Mouse (Mus musculus): ENCODE measurements around the gene Ugt1a8. TPM values are rescaled to one million over a fixed set of nuclear protein-coding genes. Genes with fewer than 3 reads are reported as not detected.
"Not testable (repeated sequence)": the region's sequence is repeated elsewhere in the genome, so short reads cannot be mapped to it uniquely, and the experiment has no call there.

Gene Ugt1a8
- polyA plus RNA-seq (2015; fragmentation: Nextera tagmentation; extraction: Ambion mirVana), result not detected in 2 replicates

DNA sequence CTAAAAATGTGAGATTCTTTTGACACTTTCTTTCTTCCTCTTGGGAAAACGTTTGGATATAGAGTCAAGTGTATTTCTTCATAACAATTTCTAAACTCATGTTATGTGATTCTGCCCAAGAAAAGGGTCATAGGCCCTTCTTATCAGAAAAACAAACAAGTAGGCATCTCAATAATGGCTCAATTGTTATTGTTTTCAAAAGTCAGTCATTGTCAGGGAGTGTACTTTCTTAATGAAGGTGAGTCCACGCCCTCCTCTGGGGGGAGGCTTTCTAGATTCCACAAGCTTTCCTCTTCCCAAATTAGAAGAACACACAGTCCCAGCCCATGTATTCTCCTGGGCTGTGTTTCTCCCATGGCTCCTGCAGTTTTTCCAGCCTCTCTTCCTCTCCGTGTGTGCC lies at the start of gene Ugt1a8:
Ugt1a8 (plus strand) TSS at position 301 of the 400 bp plus-strand sequence.
- Histone ChIP-seq H3K9ac (ENCODE audit: low read length) (no peak within 1 kb of the TSS), H3K4me2 (ENCODE audit: low read depth, low read length) (no peak within 1 kb of the TSS), H3K9me3 (ENCODE audit: control insufficient read depth, low read length) (no peaks in the 10 kb centered on the region), H3K4me1 (replicated peaks; ENCODE audit: control insufficient read depth, insufficient read depth, low read length) (no peaks in the 10 kb centered on the region), H3K27me3 (ENCODE audit: control insufficient read depth, insufficient read depth, low read depth, low read length) (no peaks in the 10 kb centered on the region), H3K4me3 (ENCODE audit: low read length) (no peak within 1 kb of the TSS), H3K27ac (ENCODE audit: low read length) (no peak within 1 kb of the TSS), H3K36me3 (ENCODE audit: control insufficient read depth, insufficient read depth, low read length) (no peaks in the 10 kb centered on the region)
- ATAC-seq (ENCODE audit: low read depth), result no peak
- WGBS, result 70% methylated on average over 3 of the region's 3 CpGs

DNA sequence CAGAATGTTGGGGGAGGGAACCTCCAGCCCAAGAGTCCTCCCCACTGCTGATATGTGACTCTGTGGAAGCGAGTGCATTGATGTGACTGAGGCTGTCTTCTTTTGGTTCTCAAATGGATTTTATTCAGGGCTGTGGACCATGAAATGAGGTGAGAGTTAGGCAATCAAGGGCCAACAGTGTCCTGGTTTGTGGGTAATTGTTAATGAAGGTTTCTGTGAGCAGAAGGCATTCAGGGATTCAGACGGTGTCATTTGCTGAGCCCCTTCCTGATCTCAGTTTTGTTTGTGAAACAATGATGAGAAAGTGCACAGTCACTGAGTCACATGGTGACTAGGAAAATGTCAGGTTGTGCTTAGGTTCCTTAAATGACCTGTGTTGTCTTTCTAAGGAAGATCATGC lies 44.6 kb upstream of the Ugt1a8 start:
- H3K27ac ChIP-seq (ENCODE audit: low read length); H3K4me2 ChIP-seq (ENCODE audit: low read depth, low read length); H3K36me3 ChIP-seq (ENCODE audit: control insufficient read depth, insufficient read depth, low read length); H3K4me1 ChIP-seq (replicated peaks; ENCODE audit: control insufficient read depth, insufficient read depth, low read length); ATAC-seq (ENCODE audit: low read depth); H3K9me3 ChIP-seq (ENCODE audit: control insufficient read depth, low read length); H3K9ac ChIP-seq (ENCODE audit: low read length); H3K4me3 ChIP-seq (ENCODE audit: low read length); H3K27me3 ChIP-seq (ENCODE audit: control insufficient read depth, insufficient read depth, low read depth, low read length): not testable (repeated sequence)
- WGBS, result 65% methylated on average over 1 of the region's 2 CpGs

DNA sequence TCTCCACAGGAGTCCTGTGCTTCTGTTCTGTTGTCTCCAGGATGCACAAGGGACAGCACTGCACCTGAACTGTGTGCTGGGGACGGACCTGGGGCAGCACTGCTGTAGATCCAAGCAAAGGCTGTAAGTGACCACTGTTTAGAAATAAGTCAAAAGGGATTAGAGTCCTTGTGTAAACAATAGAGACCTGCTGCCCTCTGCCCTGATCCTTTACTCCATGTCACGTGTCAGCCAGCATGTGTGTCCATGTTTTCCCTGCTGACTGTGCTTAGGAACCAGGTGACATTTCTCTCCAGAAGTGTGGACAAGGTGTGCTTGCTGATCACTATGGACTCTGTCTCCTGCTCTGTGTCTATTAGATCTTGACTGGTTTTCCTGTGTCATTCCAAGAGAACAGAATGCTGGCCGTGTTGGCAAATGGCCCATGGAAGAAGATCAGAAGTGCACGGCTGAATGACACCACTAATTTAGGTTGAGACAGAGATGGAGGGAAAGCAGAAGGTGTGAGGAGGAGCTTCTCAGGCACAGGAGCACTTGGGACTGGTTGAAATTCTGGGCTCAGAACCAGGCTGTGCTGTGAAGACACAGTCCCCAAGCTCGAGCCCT lies 42.7 kb upstream of the Ugt1a8 start:
- 39% methylated on average over 3 of the region's 5 CpGs for WGBS
- not testable (repeated sequence) for H3K27ac ChIP-seq (ENCODE audit: low read length)

DNA sequence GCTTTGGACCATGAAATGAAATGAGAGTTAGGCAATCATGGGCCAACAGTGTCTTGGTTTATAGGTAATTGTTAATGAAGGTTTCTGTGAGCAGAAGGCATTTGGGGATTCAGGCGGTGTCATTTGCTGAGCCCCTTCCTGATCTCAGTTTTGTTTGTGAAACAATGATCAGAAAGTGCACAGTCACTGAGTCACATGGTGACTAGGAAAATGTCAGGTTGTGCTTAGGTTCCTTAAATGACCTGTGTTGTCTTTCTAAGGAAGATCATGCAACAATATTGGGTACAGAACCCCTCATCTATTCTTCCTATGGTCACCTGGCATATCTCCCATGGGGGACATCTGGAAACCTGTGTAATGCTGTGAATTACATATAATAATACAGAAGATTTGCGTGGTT lies 40.2 kb upstream of the Ugt1a8 start:
- not testable (repeated sequence) for H3K4me3 ChIP-seq (ENCODE audit: low read length); H3K27ac ChIP-seq (ENCODE audit: low read length); H3K27me3 ChIP-seq (ENCODE audit: control insufficient read depth, insufficient read depth, low read depth, low read length); H3K4me2 ChIP-seq (ENCODE audit: low read depth, low read length); H3K4me1 ChIP-seq (replicated peaks; ENCODE audit: control insufficient read depth, insufficient read depth, low read length); H3K36me3 ChIP-seq (ENCODE audit: control insufficient read depth, insufficient read depth, low read length); H3K9ac ChIP-seq (ENCODE audit: low read length); ATAC-seq (ENCODE audit: low read depth); H3K9me3 ChIP-seq (ENCODE audit: control insufficient read depth, low read length)
- WGBS, result 82% methylated on average over 2 of the region's 2 CpGs

More for the DNA sequence above, 42.7 kb upstream of the Ugt1a8 start:
- H3K9ac ChIP-seq (ENCODE audit: low read length); ATAC-seq (ENCODE audit: low read depth); H3K36me3 ChIP-seq (ENCODE audit: control insufficient read depth, insufficient read depth, low read length); H3K9me3 ChIP-seq (ENCODE audit: control insufficient read depth, low read length); H3K4me2 ChIP-seq (ENCODE audit: low read depth, low read length); H3K4me3 ChIP-seq (ENCODE audit: low read length); H3K4me1 ChIP-seq (replicated peaks; ENCODE audit: control insufficient read depth, insufficient read depth, low read length); H3K27me3 ChIP-seq (ENCODE audit: control insufficient read depth, insufficient read depth, low read depth, low read length): not testable (repeated sequence)

DNA sequence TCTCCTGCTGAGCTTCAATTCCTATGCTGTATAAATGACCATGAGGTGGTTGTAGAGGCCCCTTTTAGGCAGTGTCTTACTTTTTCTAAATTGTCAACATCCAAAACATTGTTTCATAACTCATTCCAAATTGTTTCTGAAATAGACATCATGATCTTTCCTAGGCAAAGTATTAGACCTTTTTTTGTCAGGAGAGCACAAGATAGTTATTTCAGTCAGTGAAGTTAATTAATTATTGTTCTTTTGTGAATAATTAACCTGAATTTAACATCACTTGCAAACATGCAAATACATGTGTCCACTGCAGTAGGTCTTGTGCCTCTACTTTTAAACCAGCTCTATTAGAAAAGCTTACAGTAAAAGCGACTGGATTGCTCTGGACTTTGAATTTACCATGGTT lies 32.5 kb upstream of the Ugt1a8 start, which contains the start of gene Ugt1a10:
Ugt1a10 (plus strand) TSS at position 301 of the 400 bp plus-strand sequence.
- Histone ChIP-seq H3K36me3 (ENCODE audit: control insufficient read depth, insufficient read depth, low read length) (no peaks in the 10 kb centered on the region), H3K27me3 (ENCODE audit: control insufficient read depth, insufficient read depth, low read depth, low read length) (no peaks in the 10 kb centered on the region), H3K27ac (ENCODE audit: low read length) (no peak within 1 kb of the TSS), H3K9me3 (ENCODE audit: control insufficient read depth, low read length) (no peaks in the 10 kb centered on the region), H3K4me3 (ENCODE audit: low read length) (no peak within 1 kb of the TSS), H3K4me1 (replicated peaks; ENCODE audit: control insufficient read depth, insufficient read depth, low read length) (no peaks in the 10 kb centered on the region), H3K4me2 (ENCODE audit: low read depth, low read length) (no peak within 1 kb of the TSS), H3K9ac (ENCODE audit: low read length) (no peak within 1 kb of the TSS)
- 51% methylated on average over 1 of the region's 1 CpGs for WGBS
- ATAC-seq (ENCODE audit: low read depth), result no peak

DNA sequence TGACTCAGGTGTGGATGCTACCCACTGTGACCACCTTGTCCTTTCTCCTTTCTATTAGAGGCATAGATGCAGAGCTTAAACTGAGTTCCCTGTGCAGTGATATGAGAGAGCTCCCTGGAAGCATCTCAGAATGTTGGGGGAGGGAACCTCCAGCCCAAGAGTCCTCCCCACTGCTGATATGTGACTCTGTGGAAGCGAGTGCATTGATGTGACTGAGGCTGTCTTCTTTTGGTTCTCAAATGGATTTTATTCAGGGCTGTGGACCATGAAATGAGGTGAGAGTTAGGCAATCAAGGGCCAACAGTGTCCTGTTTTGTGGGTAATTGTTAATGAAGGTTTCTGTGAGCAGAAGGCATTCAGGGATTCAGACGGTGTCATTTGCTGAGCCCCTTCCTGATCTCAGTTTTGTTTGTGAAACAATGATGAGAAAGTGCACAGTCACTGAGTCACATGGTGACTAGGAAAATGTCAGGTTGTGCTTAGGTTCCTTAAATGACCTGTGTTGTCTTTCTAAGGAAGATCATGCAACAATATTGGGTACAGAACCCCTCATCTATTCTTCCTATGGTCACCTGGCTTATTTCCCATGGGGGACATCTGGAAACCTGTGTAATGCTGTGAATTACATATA lies 21.0 kb upstream of the Ugt1a8 start:
- not testable (repeated sequence) for ATAC-seq (ENCODE audit: low read depth); H3K36me3 ChIP-seq (ENCODE audit: control insufficient read depth, insufficient read depth, low read length); H3K27me3 ChIP-seq (ENCODE audit: control insufficient read depth, insufficient read depth, low read depth, low read length); H3K4me1 ChIP-seq (replicated peaks; ENCODE audit: control insufficient read depth, insufficient read depth, low read length); H3K4me2 ChIP-seq (ENCODE audit: low read depth, low read length); H3K9ac ChIP-seq (ENCODE audit: low read length); H3K4me3 ChIP-seq (ENCODE audit: low read length); H3K27ac ChIP-seq (ENCODE audit: low read length); H3K9me3 ChIP-seq (ENCODE audit: control insufficient read depth, low read length)
- WGBS, result 58% methylated on average over 1 of the region's 2 CpGs

DNA sequence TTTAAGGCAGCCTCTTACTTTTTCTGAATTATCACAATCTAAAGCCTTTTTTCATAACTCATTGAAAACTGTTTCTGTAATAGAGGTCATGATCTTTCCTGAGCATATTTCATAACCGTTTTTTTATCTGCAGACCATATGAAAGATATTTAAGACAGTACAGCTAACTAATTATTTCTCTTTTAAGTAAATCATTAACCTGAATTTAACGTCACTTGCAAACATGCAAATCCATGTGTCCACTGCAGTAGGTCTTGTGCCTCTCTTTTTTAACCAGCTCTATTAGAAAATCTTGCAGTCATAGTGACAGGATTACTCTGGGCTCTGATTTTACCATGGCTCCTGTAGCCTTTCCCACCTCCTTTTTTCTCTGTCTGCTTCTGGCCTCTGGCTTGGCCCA lies 17.1 kb upstream of the Ugt1a8 start, which contains the start of gene Ugt1a9:
Ugt1a9 (plus strand) TSS at position 306 of the 400 bp plus-strand sequence.
- no peaks in the 10 kb centered on the region for H3K36me3 ChIP-seq (ENCODE audit: control insufficient read depth, insufficient read depth, low read length)
- 35% methylated on average over 2 of the region's 2 CpGs for WGBS
- no peak within 1 kb of the TSS for H3K9ac ChIP-seq (ENCODE audit: low read length)
- H3K4me3 ChIP-seq (ENCODE audit: low read length), result no peak within 1 kb of the TSS
- no peaks in the 10 kb centered on the region for H3K4me1 ChIP-seq (replicated peaks; ENCODE audit: control insufficient read depth, insufficient read depth, low read length)
- no peaks in the 10 kb centered on the region for H3K9me3 ChIP-seq (ENCODE audit: control insufficient read depth, low read length)
- ATAC-seq (ENCODE audit: low read depth), result no peak
- no peak within 1 kb of the TSS for H3K27ac ChIP-seq (ENCODE audit: low read length)
- H3K27me3 ChIP-seq (ENCODE audit: control insufficient read depth, insufficient read depth, low read depth, low read length), result no peaks in the 10 kb centered on the region; the same call in 1 of the 2 replicates
- no peak within 1 kb of the TSS for H3K4me2 ChIP-seq (ENCODE audit: low read depth, low read length)

DNA sequence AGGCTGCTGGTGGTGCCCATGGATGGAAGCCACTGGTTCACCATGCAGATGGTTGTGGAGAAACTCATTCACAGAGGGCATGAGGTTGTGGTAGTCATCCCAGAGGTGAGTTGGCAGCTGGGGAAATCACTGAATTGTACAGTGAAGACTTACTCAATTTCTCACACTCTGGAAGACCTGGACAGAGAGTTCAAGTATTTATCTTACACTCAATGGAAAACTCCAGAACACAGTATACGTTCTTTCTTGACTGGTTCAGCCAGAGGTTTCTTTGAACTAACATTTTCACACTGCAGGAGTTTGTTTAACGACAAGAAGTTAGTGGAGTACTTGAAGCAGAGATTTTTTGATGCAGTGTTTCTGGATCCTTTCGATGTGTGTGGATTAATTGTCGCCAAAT lies 16.7 kb upstream of the Ugt1a8 start:
- ATAC-seq (ENCODE audit: low read depth), result no peak
- H3K36me3 ChIP-seq (ENCODE audit: control insufficient read depth, insufficient read depth, low read length), result no peaks in the 10 kb centered on the region
- no peak overlapping the region for H3K4me3 ChIP-seq (ENCODE audit: low read length)
- no peaks in the 10 kb centered on the region for H3K4me1 ChIP-seq (replicated peaks; ENCODE audit: control insufficient read depth, insufficient read depth, low read length)
- 51% methylated on average over 4 of the region's 4 CpGs for WGBS
- no peak overlapping the region for H3K9ac ChIP-seq (ENCODE audit: low read length)
- no peak overlapping the region for H3K27ac ChIP-seq (ENCODE audit: low read length)
- no peaks in the 10 kb centered on the region for H3K9me3 ChIP-seq (ENCODE audit: control insufficient read depth, low read length)
- no peak overlapping the region for H3K4me2 ChIP-seq (ENCODE audit: low read depth, low read length)
- no peaks in the 10 kb centered on the region; the same call in 1 of the 2 replicates for H3K27me3 ChIP-seq (ENCODE audit: control insufficient read depth, insufficient read depth, low read depth, low read length)

DNA sequence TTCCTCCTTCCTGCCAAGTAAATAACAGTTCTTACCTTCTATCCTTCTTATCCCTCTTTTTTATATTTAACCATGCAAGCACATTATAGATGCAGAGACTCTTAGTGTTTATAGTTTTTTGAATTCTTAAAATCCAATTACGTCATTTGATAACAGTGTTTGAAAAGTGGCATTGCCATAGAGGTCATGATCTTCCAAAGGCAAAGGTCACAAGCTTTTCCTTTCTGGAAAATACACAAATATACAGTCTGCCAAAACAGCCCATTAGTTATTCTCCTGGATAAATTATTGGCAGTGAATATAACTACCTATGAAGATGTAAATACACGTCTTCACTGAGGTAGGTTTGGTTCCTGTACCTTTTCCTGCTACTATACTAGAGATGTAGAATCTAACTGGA lies 13.1 kb upstream of the Ugt1a8 start:
- H3K27ac ChIP-seq (ENCODE audit: low read length), result no peak overlapping the region
- H3K4me1 ChIP-seq (replicated peaks; ENCODE audit: control insufficient read depth, insufficient read depth, low read length), result no peaks in the 10 kb centered on the region
- H3K27me3 ChIP-seq (ENCODE audit: control insufficient read depth, insufficient read depth, low read depth, low read length), result no peaks in the 10 kb centered on the region; the same call in 1 of the 2 replicates
- H3K36me3 ChIP-seq (ENCODE audit: control insufficient read depth, insufficient read depth, low read length), result no peaks in the 10 kb centered on the region
- no peaks in the 10 kb centered on the region for H3K9me3 ChIP-seq (ENCODE audit: control insufficient read depth, low read length)
- H3K4me2 ChIP-seq (ENCODE audit: low read depth, low read length), result no peak overlapping the region
- 64% methylated on average over 2 of the region's 2 CpGs for WGBS
- no peak for ATAC-seq (ENCODE audit: low read depth)
- H3K9ac ChIP-seq (ENCODE audit: low read length), result no peak overlapping the region
- H3K4me3 ChIP-seq (ENCODE audit: low read length), result no peak overlapping the region

Measured in lung, embryonic 16.5 days (tissue).